Mouse (Mus musculus) thymus, adult 2 months (tissue): ENCODE results near the gene Wscd2. TPM values are rescaled to one million over a fixed set of nuclear protein-coding genes. Genes with fewer than 3 reads are reported as not detected.

Source experiments
- DNase-seq: peaks from one replicate; pipeline ENCODE4 v3.0.0; 2021
- H3K27ac ChIP-seq: fragments of 200-500 bp; 2 replicates; pipeline ENCODE4 v1.5.1; 2012; ENCODE audit warnings: low read length, control low read depth; ENCODE audit not compliant: control insufficient read depth, insufficient read depth
- H3K27me3 ChIP-seq: fragments of 200-500 bp; 2 replicates; pipeline ENCODE4 v1.6.1; 2012; ENCODE audit warnings: mild to moderate bottlenecking, low read length, moderate library complexity, mixed read lengths; ENCODE audit not compliant: control insufficient read depth, insufficient read depth
- H3K36me3 ChIP-seq: fragments of 200-500 bp; 2 replicates; pipeline ENCODE4 v1.6.1; 2012; ENCODE audit warnings: mild to moderate bottlenecking, low read length, moderate library complexity; ENCODE audit not compliant: control insufficient read depth, insufficient read depth
- H3K4me1 ChIP-seq: fragments of 200-500 bp; replicated peaks from 2 replicates; pipeline ENCODE4 v1.6.1; 2012; ENCODE audit warnings: low read length; ENCODE audit not compliant: control insufficient read depth, insufficient read depth
- H3K4me3 ChIP-seq: fragments of 200-500 bp; 2 replicates; pipeline ENCODE4 v1.5.1; 2012; ENCODE audit warnings: mild to moderate bottlenecking, low read length, control low read depth, moderate library complexity; ENCODE audit not compliant: control insufficient read depth, insufficient read depth
- CTCF ChIP-seq: fragments of 200-500 bp; IDR thresholded peaks from 2 replicates; pipeline ENCODE4 v1.5.1; 2012; ENCODE audit warnings: mild to moderate bottlenecking, control low read depth, low read length, moderate library complexity, borderline replicate concordance; ENCODE audit not compliant: control insufficient read depth, poor library complexity, insufficient read depth; ENCODE audit errors: extremely low read depth
- POLR2A ChIP-seq: fragments of 200-500 bp; IDR thresholded peaks from 2 replicates; pipeline ENCODE4 v1.6.1; 2012; ENCODE audit warnings: mild to moderate bottlenecking, low read length, control low read depth, moderate library complexity; ENCODE audit not compliant: control insufficient read depth, poor library complexity, insufficient read depth; ENCODE audit errors: extremely low read depth
- WGBS: fragments of 180-500 bp; shearing (Covaris S2); methylation state at CpG from one replicate; pipeline ENCODE4 v1.1.7; 2018; 5-methylcytosine and 5-hydroxymethylcytosine counted together
- polyA plus RNA-seq: library from polyadenylated mRNA; depleted of rRNA; stranded (reverse); fragments of >200 nt; gene quantifications from 2 replicates; pipeline ENCODE4 v1.2.3, GENCODE M21; 2012

Wscd2 gene
- polyA plus RNA-seq, 1 experiment = 1.2 TPM

DNA sequence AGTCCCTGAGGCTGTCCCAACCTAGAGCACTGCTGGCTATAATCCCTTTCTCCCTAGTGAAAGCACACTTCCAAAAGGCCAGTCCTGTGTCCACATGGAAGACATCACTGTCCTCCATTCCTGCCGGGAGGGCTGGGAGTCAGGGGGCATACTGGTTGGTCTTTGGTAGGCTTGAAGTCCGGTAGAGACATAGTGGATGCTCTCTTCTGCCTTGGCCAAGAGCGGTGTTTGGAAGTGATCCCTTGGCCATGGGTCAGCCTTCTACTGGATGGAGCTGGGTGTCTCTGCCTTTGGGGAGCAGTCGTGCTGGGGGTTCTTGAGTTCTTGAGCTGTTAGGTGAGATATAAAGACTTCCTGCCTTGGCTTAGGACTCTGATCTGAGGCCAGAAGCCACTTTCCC, 1.4 kb downstream of the Wscd2 start:
- no peak for DNase-seq
- no peak overlapping the region for H3K4me3 ChIP-seq
- H3K4me1 ChIP-seq = no peaks in the 10 kb centered on the region
- TF ChIP-seq POLR2A = no peak
- no peak for TF ChIP-seq CTCF
- WGBS = 73% methylated on average over 4 of the region's 4 CpGs
- no peaks in the 10 kb centered on the region; the same call in 1 of the 2 replicates for H3K27me3 ChIP-seq
- H3K36me3 ChIP-seq = no peaks in the 10 kb centered on the region
- H3K27ac ChIP-seq = no peak overlapping the region

DNA sequence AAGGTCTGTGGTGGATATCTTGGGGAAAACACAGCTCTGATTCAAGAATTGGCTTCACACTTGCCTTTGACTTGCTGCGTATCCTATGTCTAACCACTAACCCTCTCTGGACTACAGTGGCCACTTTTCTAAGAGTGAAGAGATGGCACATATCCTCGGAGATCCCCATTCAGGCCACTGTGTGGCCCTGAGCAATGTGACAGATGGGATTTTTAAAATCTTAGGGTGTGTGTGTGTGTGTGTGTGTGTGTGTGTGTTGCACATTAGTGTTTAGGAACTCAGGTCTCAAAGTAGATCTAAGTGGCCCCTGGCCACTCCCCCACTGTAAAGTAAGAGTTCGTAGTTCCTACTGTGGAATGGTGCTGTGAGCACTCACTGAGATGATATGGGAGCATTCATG, 1.9 kb downstream of the Wscd2 start:
- Histone ChIP-seq H3K4me1 (no peaks in the 10 kb centered on the region), H3K36me3 (no peaks in the 10 kb centered on the region), H3K27me3 (no peaks in the 10 kb centered on the region; the same call in 1 of the 2 replicates), H3K27ac (no peak overlapping the region), H3K4me3 (no peak overlapping the region)
- DNase-seq = no peak
- TF ChIP-seq POLR2A = no peak
- no peak for TF ChIP-seq CTCF
- WGBS = 85% methylated on average over 3 of the region's 3 CpGs

DNA sequence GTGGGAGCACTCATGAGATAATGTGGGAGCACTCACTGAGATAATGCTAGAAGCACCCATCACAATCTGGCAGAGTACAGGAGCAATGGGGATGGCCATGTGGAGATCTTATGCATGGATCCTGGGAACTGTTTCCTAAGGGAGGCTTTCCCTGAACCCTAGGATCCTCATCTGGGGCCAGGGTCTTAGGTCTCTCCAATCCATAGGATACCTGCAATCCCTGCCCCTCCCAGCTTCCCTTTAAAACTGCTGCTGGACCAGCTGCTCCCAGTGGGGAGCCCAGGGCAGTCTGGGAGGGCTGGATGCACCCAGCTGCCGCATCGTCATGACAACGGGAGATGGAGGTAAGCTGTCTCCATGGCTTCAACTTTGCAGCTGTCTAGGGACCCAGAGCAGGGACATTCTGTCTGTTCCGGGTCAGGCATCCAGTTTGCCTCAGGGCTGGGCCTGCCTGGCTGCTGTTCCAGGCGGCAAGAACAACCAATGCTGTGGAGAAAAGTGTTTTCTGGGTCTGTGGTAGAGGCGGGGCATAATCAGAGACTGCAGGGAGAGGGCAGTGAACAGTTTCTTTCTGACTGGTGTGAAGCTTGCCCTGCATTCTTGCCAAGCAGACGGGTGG, 2.4 kb downstream of the Wscd2 start:
- H3K36me3 ChIP-seq = no peaks in the 10 kb centered on the region
- TF ChIP-seq POLR2A = no peak
- no peak for DNase-seq
- no peak overlapping the region for H3K4me3 ChIP-seq
- no peaks in the 10 kb centered on the region; the same call in 1 of the 2 replicates for H3K27me3 ChIP-seq
- 47% methylated on average over 7 of the region's 7 CpGs for WGBS
- no peaks in the 10 kb centered on the region for H3K4me1 ChIP-seq
- no peak overlapping the region for H3K27ac ChIP-seq

DNA sequence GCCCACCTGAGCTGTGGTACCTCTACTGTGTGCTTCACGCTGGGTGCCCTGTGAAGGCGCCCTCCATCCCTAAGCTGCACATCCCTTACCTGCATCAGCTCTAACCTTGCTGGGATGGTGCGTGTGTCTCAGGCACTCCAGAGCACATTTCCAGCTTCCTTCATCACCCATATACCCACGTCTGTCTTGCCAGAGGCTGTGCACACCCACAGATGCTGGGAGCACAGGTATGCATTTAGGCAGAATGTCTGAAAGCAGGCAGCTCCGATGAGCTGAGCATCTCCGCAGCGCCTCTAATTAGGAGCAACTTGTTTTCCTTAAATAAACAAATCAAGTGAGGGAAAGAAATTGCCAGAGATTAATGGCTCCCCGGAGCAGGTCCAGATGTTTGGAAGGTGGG, 3.9 kb downstream of the Wscd2 start:
- no peak overlapping the region for H3K27ac ChIP-seq
- no peak for TF ChIP-seq POLR2A
- no peak for TF ChIP-seq CTCF
- DNase-seq = no peak
- no peaks in the 10 kb centered on the region; the same call in 1 of the 2 replicates for H3K27me3 ChIP-seq
- H3K36me3 ChIP-seq = no peaks in the 10 kb centered on the region
- 74% methylated on average over 8 of the region's 8 CpGs for WGBS
- H3K4me3 ChIP-seq = no peak overlapping the region
- no peaks in the 10 kb centered on the region for H3K4me1 ChIP-seq

DNA sequence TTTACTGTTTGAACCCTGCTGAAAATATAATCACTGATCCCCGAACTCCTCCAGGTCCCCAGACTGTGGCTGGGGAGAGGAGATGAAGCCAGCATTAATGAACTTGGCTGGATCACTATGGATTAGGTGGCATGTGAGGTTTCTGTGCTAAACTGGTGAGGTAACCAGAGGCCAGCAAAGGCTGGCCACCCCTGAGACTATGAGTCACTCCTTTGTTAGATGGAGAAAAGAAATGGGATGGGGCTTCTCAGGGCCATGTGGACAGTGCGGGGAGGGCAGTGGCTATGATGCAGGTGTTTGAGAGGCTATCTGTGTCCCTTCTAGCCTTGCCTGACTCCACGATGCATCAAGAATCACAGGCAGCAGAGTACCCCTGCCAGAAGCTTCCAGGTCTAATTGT, 6.8 kb downstream of the Wscd2 start:
- 70% methylated on average over 3 of the region's 3 CpGs for WGBS
- no peaks in the 10 kb centered on the region for H3K4me1 ChIP-seq
- DNase-seq = no peak
- H3K27ac ChIP-seq = no peak overlapping the region
- H3K27me3 ChIP-seq = no peaks in the 10 kb centered on the region
- H3K4me3 ChIP-seq = no peak overlapping the region
- no peaks in the 10 kb centered on the region for H3K36me3 ChIP-seq
- no peak for TF ChIP-seq CTCF
- no peak for TF ChIP-seq POLR2A

DNA sequence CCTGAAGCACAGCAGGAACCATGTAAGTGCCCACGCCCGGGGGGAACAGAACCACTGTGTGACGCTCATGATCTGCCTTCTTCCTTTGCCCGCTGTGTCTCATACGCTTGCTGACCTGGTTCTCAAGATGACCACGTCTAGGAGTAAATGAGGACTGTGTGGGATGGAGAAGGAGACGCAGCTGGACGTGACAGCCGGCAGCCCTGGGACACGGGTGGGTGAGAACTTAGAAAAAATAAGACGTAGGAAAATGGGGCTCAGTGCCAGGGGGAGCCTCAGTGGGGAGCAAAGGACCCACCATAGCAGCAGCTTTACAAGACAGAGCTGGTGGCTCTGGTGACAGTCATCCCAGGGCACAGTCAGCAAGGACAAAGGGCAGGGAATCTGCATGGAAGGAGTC, 9.3 kb downstream of the Wscd2 start:
- Histone ChIP-seq H3K4me1 (no peaks in the 10 kb centered on the region), H3K4me3 (no peak overlapping the region), H3K27me3 (no peaks in the 10 kb centered on the region), H3K27ac (no peak overlapping the region), H3K36me3 (no peaks in the 10 kb centered on the region)
- DNase-seq = no peak
- WGBS = 93% methylated on average over 11 of the region's 11 CpGs
- TF ChIP-seq POLR2A (no peak), CTCF (no peak)

DNA sequence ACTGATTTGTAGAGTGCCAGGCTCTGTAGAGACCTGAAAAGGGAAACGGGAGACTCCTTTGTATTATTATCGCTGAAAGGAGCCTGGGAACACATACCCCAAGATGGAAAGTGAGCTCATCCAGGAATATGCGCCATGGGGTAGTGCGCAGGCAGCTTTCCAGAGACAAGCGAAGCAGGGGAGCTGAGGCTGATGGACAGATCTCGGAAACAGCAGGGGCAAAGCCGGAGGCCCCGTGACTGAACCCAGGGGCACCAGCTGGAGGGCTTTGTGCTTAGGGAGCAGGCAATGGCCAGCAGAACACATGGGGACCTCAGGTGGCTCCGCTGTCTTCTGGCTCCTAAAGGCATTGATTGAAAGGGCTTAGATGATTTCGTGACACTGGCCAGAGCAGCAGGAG, 13.1 kb downstream of the Wscd2 start:
- Histone ChIP-seq H3K4me1 (0 out of 2 replicates have a peak, but pooled peaks cover 2% of the 10 kb centered on the region), H3K27ac (no peak overlapping the region), H3K27me3 (no peaks in the 10 kb centered on the region), H3K4me3 (no peak overlapping the region), H3K36me3 (no peaks in the 10 kb centered on the region)
- 87% methylated on average over 10 of the region's 10 CpGs for WGBS
- no peak for DNase-seq
- no peak for TF ChIP-seq CTCF
- no peak for TF ChIP-seq POLR2A
